Mouse (Mus musculus) spleen, adult 2 months (tissue): Measurements from ENCODE around the gene Myoz1.
"Not testable (repeated sequence)": the region's sequence is repeated elsewhere in the genome, so short reads cannot be mapped to it uniquely, and the experiment has no call there.

Experiments
- CTCF ChIP-seq: fragments of 200-500 bp; IDR thresholded peaks from 2 replicates; pipeline ENCODE4 v1.5.1; 2011; ENCODE audit warnings: mild to moderate bottlenecking, inconsistent platforms; ENCODE audit not compliant: insufficient read depth, insufficient read length, insufficient replicate concordance; ENCODE audit errors: extremely low read depth
- POLR2A ChIP-seq: fragments of 200-500 bp; IDR thresholded peaks from 2 replicates; pipeline ENCODE4 v1.6.1; 2011; ENCODE audit warnings: low read depth, low read length, inconsistent platforms

GRCm38 (mm10) chr14:20636968-20637367 lies 19.4 kb downstream of the Myoz1 start:
- not testable (repeated sequence) for TF ChIP-seq CTCF, POLR2A
